Mouse (Mus musculus) CH12.LX (cell line): ENCODE measurements around the gene Insrr.

Source experiments
- CTCF ChIP-seq, 2 experiments: IDR thresholded peaks in 1 of 2; conservative IDR thresholded peaks in 1 of 2; 2 replicates each; pipeline ENCODE4 v1.5.1; 2011 to 2012; ENCODE audit warnings: low read depth in 2 of 2, low read length in 2 of 2, improper control_type of control experiment in 1 of 2, inconsistent platforms in 1 of 2, mild to moderate bottlenecking in 1 of 2, moderate library complexity in 1 of 2
- E2F4 ChIP-seq: IDR thresholded peaks from 2 replicates; pipeline ENCODE4 v1.6.1; 2011; ENCODE audit warnings: low read depth, low read length, improper control_type of control experiment; ENCODE audit not compliant: insufficient replicate concordance
- MAFK ChIP-seq: IDR thresholded peaks from 2 replicates; pipeline ENCODE4 v1.6.1; 2011; ENCODE audit warnings: low read length, improper control_type of control experiment; ENCODE audit not compliant: insufficient replicate concordance
- MAZ ChIP-seq: IDR thresholded peaks from 2 replicates; pipeline ENCODE4 v1.6.1; 2012; ENCODE audit warnings: low read depth, mild to moderate bottlenecking, inconsistent platforms, low read length, improper control_type of control experiment, moderate library complexity
- NELFE ChIP-seq: IDR thresholded peaks from 2 replicates; pipeline ENCODE4 v1.6.1; 2011; ENCODE audit warnings: low read depth, low read length, improper control_type of control experiment
- POLR2A ChIP-seq: IDR thresholded peaks from 2 replicates; pipeline ENCODE4 v1.6.1; 2011; ENCODE audit warnings: low read depth, mild to moderate bottlenecking, improper control_type of control experiment, low read length
- USF1 ChIP-seq: IDR thresholded peaks from 2 replicates; pipeline ENCODE4 v1.6.1; 2014; ENCODE audit warnings: low read depth, mild to moderate bottlenecking, inconsistent platforms, low read length, improper control_type of control experiment

- no peak for TF ChIP-seq MAFK
- no peak for TF ChIP-seq POLR2A
- peak; percentile 46 to 95 for TF ChIP-seq CTCF (conservative IDR thresholded peaks at IDR 0.05 in 1 of 2, IDR thresholded peaks at IDR 0.05 in 1 of 2; ENCODE audit: low read depth in 2 of 2, low read length in 2 of 2)
- no peak for TF ChIP-seq MAZ
- no peak for TF ChIP-seq E2F4
- no peak for TF ChIP-seq USF1
- no peak; the same call in 1 of the 2 replicates for TF ChIP-seq NELFE
Measured at GRCm38 (mm10) chr3:87755964-87756363, 40.8 kb upstream of the Insrr start.
